Mouse (Mus musculus) heart, postnatal 0 days (tissue): Measurements from ENCODE around the gene Retreg1.

Experiments
- CTCF ChIP-seq: IDR thresholded peaks from 2 replicates; pipeline ENCODE4 v1.5.1; 2016; ENCODE audit warnings: antibody characterized with exemption, control low read depth, low read depth
- EP300 ChIP-seq: IDR thresholded peaks from 2 replicates; pipeline ENCODE4 v1.6.1; 2016; ENCODE audit warnings: antibody characterized with exemption, low read depth

- TF ChIP-seq CTCF (no peak), EP300 (no peak)
These were observed 53.8 kb downstream of the Retreg1 start for GRCm38 (mm10) chr15:25896783-25897182.
